Mouse (Mus musculus) ES-E14 (cell line): ENCODE measurements around the gene Nodal. TPM values are rescaled to one million over a fixed set of nuclear protein-coding genes. Genes with fewer than 3 reads are reported as not detected.
A peak's percentile ranks its signal among the peaks of the same experiment; 100 is the strongest.

Source experiments
- DNase-seq: peaks from one replicate; pipeline ENCODE4 v3.0.0-alpha.2; 2013; ENCODE audit warnings: low read depth, low spot score
- H3K27ac ChIP-seq: 2 replicates; pipeline ENCODE4 v1.5.1; 2012; ENCODE audit warnings: low read depth, mild to moderate bottlenecking, low read length, moderate library complexity, mixed read lengths; ENCODE audit not compliant: poor library complexity, insufficient read depth, severe bottlenecking
- H3K36me3 ChIP-seq: 2 replicates; pipeline ENCODE4 v1.6.1; 2012; ENCODE audit warnings: mild to moderate bottlenecking, low read length, moderate library complexity, mixed read lengths; ENCODE audit not compliant: control insufficient read depth, poor library complexity, insufficient read depth, severe bottlenecking
- H3K4me1 ChIP-seq, 2 experiments: fragments of 150-350 bp in 1 of 2; sonication (generic) in 1 of 2; 2 replicates each; pipeline ENCODE4 v1.6.1; 2012; ENCODE audit warnings: low read length in 2 of 2, mild to moderate bottlenecking in 1 of 2, mixed read lengths in 1 of 2; ENCODE audit not compliant: control insufficient read depth in 2 of 2, insufficient read depth in 2 of 2, poor library complexity in 1 of 2
- H3K4me3 ChIP-seq, 2 experiments: fragments of 150-350 bp in 1 of 2; sonication (generic) in 1 of 2; 2 replicates each; pipeline ENCODE4 v1.5.1; 2012; ENCODE audit warnings: low read length in 2 of 2, low read depth in 1 of 2, mild to moderate bottlenecking in 1 of 2, mixed read lengths in 1 of 2; ENCODE audit not compliant: insufficient read depth in 1 of 2, poor library complexity in 1 of 2, severe bottlenecking in 1 of 2
- H3K9ac ChIP-seq: 2 replicates; pipeline ENCODE4 v1.6.1; 2012; ENCODE audit warnings: low read depth, mild to moderate bottlenecking, low read length, mixed read lengths; ENCODE audit not compliant: poor library complexity, insufficient read depth, severe bottlenecking
- H3K9me3 ChIP-seq: fragments of 150-350 bp; sonication (generic); 2 replicates; pipeline ENCODE4 v1.6.1; 2012; ENCODE audit warnings: low read depth, mild to moderate bottlenecking, low read length; ENCODE audit not compliant: control insufficient read depth, insufficient read depth
- CHD2 ChIP-seq: IDR thresholded peaks from 2 replicates; pipeline ENCODE4 v1.6.1; 2014; ENCODE audit warnings: mild to moderate bottlenecking, low read depth, low read length, inconsistent platforms
- HCFC1 ChIP-seq: IDR thresholded peaks from 2 replicates; pipeline ENCODE4 v1.6.1; 2012; ENCODE audit warnings: low read length, inconsistent platforms, borderline replicate concordance; ENCODE audit not compliant: insufficient read depth
- MAFK ChIP-seq: IDR thresholded peaks from 2 replicates; pipeline ENCODE4 v1.6.1; 2014; ENCODE audit warnings: mild to moderate bottlenecking, low read depth, low read length, inconsistent platforms; ENCODE audit not compliant: insufficient read depth
- ZC3H11A ChIP-seq: IDR thresholded peaks from 2 replicates; pipeline ENCODE4 v1.6.1; 2012; ENCODE audit warnings: low read depth, mild to moderate bottlenecking, inconsistent platforms, low read length, borderline replicate concordance
- ZNF384 ChIP-seq: IDR thresholded peaks from 2 replicates; pipeline ENCODE4 v1.6.1; 2012; ENCODE audit warnings: low read depth, low read length, inconsistent platforms
- in situ Hi-C, 2 experiments: fragments of 600-800 bp; cut with MboI; formaldehyde crosslinking; loops; one replicate each; pipeline ENCODE4 v1.15.1; 2025; ENCODE audit warnings: low sequenced_read_pairs in 2 of 2, inconsistent platforms in 1 of 2; ENCODE audit not compliant: unreplicated experiment in 2 of 2
- total RNA-seq: library from RNA; depleted of rRNA; stranded (reverse); fragments of 300-350 nt; gene quantifications from 2 replicates; pipeline ENCODE4 v1.2.3, GENCODE M21; 2012

Gene Nodal
- total RNA-seq, 1 experiment: 164 TPM

- peak; percentile 79 for DNase-seq
- Histone ChIP-seq H3K4me3 (no peak overlapping the region), H3K9me3 (no peaks in the 10 kb centered on the region), H3K9ac (0 out of 2 replicates have a peak overlapping the region, but pooled peaks have one; percentile 41), H3K4me1 (peaks cover 4 to 10% of the 10 kb centered on the region in 2 experiments), H3K36me3 (no peaks in the 10 kb centered on the region), H3K27ac (no peak overlapping the region)
- in situ Hi-C loops: no loop called here
- peak; percentile 40; the same call in 1 of the 2 replicates for TF ChIP-seq ZC3H11A
- TF ChIP-seq CHD2: no peak
- no peak for TF ChIP-seq MAFK
- TF ChIP-seq HCFC1: no peak
These were observed 18.5 kb upstream of the Nodal start for GRCm38 (mm10) chr10:61399156-61399734.

GRCm38 (mm10) chr10:61400407-61400806 is 17.4 kb upstream of the Nodal start:
- no peak for TF ChIP-seq HCFC1
- no peak for TF ChIP-seq ZC3H11A
- no peak for TF ChIP-seq MAFK
- no peak for TF ChIP-seq CHD2
- no peak for TF ChIP-seq ZNF384
- Histone ChIP-seq H3K4me3 (no peak overlapping the region), H3K4me1 (peaks cover 5 to 11% of the 10 kb centered on the region in 2 experiments), H3K9me3 (no peaks in the 10 kb centered on the region), H3K27ac (no peak overlapping the region), H3K36me3 (no peaks in the 10 kb centered on the region), H3K9ac (no peak overlapping the region)
- in situ Hi-C loops: no loop called here
- no peak for DNase-seq

GRCm38 (mm10) chr10:61402480-61402879 is 15.3 kb upstream of the Nodal start:
- Histone ChIP-seq H3K36me3 (no peaks in the 10 kb centered on the region), H3K9me3 (no peaks in the 10 kb centered on the region), H3K27ac (no peak overlapping the region), H3K4me3 (no peak overlapping the region), H3K9ac (no peak overlapping the region), H3K4me1 (peaks cover 6 to 17% of the 10 kb centered on the region in 2 experiments; a peak in 3 of 4 replicates)
- no peak for DNase-seq
- TF ChIP-seq CHD2: no peak
- no peak for TF ChIP-seq MAFK
- TF ChIP-seq HCFC1: no peak
- TF ChIP-seq ZNF384: no peak
- TF ChIP-seq ZC3H11A: peak; percentile 13; the same call in 1 of the 2 replicates
- in situ Hi-C loops: no loop called here

GRCm38 (mm10) chr10:61402911-61403310 is 14.9 kb upstream of the Nodal start:
- no peak overlapping the region for H3K27ac ChIP-seq
- no peak overlapping the region for H3K4me3 ChIP-seq
- H3K9me3 ChIP-seq: no peaks in the 10 kb centered on the region
- no peak for DNase-seq
- no peaks in the 10 kb centered on the region for H3K36me3 ChIP-seq
- no peak for TF ChIP-seq CHD2
- peaks cover 6 to 19% of the 10 kb centered on the region in 2 experiments; a peak in 3 of 4 replicates for H3K4me1 ChIP-seq
- in situ Hi-C loops: no loop called here
- H3K9ac ChIP-seq: no peak overlapping the region

GRCm38 (mm10) chr10:61405958-61406357 is 11.8 kb upstream of the Nodal start:
- in situ Hi-C loops: no loop called here
- no peak for TF ChIP-seq ZNF384
- TF ChIP-seq CHD2: no peak
- no peak for TF ChIP-seq MAFK
- no peak for TF ChIP-seq ZC3H11A
- no peak for TF ChIP-seq HCFC1
- DNase-seq: no peak
- H3K4me3 ChIP-seq: no peak overlapping the region; a peak in 1 of 4 replicates
- H3K36me3 ChIP-seq: no peaks in the 10 kb centered on the region
- H3K9ac ChIP-seq: no peak overlapping the region; the same call in 1 of the 2 replicates
- peak overlapping the region; percentile 80; the same call in 1 of the 2 replicates for H3K27ac ChIP-seq
- no peaks in the 10 kb centered on the region for H3K9me3 ChIP-seq
- peaks cover 13 to 32% of the 10 kb centered on the region in 2 experiments for H3K4me1 ChIP-seq
